Mouse (Mus musculus): Measurements from ENCODE around the gene Qprt.

The Qprt gene

DNA sequence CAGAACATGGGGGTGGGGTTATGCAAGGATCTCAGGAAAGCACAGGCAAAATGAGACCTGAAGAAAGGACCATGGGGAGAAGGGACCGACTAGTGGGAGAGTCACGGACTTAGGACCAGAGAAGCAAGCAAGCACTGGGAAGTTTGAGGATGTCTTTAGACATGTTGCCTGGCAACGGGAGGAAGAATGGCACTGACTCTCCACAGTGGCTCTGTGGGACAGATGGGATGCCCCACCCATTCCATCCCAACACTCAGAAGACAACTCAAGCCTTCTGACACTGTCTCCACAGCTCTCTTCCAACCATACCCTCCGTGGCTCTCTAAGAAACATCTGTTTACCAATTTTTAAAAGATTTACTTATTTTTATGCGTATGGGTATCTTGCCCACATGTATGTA, 11.1 kb upstream of the Qprt start:
- no peak for DNase-seq (ENCODE audit: low spot score)

DNA sequence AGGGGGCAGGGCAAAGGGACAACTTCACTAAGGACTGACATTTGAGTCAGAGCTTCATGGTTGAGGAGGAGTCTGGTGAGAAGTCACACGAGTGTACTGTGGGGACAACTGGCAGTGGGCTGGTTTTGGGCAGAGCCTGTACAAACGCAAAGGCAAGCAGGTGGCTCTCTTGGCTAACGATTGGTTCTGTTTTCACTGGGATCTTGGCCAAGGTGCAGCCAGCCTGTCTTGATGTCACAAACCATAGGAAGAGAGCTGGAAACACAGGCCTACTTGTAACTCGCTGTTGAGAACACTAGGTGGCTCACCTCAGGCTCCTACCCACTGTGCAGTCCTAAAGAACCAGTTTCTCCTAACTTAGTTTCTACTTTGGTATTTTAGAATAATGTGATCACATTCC, 7.6 kb upstream of the Qprt start:
- DNase-seq (ENCODE audit: low spot score) = peak; percentile 72

DNA sequence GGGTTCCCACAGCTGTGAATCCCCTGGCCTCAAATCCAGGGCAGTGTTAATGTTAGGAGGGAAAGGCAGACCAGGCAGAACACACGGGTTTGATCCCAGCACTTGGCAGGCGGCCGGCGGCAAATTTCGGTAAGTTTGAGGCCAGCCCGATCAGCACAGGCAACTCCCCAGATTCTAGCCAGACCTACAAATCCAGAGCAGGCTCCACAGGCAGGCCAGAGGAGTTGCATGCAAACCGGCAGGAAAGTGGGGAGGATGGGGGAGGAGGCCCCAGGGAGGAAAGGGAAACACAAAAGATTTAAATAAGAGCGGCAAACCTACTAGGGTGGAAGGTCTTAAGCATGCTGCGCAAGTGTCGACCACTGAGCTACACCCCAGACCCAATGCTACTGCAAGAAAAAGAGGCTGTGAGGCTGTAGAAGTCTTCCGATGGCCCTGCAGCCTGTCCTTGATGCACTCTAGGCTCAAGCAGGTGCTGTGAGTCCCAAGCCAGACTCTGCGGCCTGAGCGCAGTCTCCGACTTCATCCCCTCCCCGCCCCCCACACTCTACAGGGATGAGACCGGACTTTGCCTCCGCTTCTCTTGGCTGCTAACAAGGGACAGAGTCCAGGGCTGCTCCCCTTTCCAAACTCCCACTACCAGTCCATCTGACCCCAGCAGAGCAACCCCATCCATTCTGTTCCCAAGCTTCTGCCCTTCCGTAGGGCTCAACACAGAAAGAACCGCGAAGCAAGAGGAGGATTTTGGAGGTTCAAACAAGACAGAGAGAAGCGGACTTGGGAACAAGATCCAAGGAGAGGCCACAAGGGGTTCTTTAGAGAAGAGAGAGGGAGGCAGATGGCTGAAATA, 740 bp downstream of the Qprt start:
- no peak for DNase-seq (ENCODE audit: low spot score)

DNA sequence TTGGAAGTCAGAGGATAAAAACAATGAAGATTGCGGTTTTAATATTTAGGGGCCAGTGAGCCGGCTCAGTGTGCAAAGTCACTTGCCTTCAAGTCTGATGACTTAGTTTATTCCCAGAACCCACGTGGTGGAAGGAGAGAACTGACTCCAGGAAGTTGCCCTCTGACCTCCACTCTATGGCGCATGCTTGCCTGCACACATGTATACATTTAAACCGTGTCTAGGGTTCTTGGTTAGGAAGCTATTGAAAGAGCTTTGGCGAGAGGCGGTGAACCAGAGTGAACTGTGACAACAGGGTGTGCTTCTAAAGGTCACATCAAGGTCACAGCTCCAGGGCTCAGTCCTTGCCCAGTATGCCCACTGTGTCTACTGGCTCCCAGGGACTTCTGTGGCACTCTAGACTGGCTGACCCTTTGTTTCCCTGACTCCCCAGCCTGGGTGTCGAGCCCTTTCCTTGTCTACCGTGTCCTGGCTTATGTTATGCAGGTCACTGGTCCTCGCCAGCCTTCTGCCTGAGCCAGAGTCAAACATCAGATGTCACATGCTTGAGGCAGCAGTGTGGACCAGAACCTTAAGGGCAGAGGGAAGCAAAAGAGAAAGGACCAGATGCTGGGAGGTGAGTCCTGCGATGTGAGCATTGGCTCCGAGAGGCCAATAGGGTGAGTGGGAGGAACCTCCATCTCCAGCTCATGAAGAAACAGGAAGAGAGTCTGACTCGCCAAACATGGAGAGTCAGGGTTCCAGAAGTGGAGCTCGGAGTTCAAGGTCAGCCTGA, 3.2 kb downstream of the Qprt start:
- DNase-seq (ENCODE audit: low spot score) = no peak

DNA sequence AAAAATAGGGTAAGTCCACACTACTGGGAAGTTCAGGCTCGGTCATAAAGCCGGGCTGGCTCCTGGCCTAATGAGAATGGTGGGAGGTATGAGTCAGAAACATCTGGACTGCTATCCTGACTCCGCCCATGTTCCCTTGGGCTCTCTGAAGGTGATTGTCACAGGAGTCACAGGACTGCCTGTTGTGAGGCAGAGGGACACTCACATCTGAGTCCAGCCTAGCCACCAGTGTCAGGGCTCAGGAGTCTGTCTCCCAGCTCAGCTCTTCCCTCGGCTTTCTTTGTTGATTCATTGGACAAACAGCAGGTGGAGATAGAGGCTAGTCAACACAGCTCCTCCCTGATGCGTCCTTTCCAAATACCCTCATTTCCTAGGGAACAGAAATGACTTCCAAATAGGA, 4.1 kb downstream of the Qprt start:
- DNase-seq (ENCODE audit: low spot score) = no peak

DNA sequence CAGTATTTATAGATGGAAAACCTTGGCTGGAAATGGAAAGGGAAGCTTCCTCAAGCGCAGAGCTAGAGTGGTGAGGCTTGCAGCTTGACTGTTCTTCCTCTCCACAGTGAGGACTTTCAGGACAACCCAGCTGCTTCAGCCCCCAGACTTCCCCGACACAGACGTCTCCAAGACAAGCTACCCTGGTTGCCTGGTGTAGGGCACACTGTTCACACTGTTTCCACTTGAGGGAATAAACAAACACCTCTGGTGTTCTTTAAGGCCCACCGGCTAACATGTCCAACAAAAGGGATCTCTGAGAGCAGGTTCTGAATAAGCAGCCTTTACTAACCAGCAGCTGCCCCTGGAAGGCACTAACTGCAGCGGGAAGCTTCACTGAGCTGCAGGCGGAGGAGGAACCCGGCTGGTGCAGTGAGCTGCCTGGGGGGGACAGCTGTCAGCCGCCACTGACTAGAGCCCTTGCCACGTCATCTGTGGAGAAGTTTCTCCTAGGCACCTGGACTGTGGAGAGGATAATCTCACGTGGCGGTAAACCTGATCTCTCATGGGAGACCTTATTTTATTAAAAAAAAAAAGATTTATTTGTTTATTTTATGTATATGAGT, 5.6 kb downstream of the Qprt start:
- no peak for DNase-seq (ENCODE audit: low spot score)

DNA sequence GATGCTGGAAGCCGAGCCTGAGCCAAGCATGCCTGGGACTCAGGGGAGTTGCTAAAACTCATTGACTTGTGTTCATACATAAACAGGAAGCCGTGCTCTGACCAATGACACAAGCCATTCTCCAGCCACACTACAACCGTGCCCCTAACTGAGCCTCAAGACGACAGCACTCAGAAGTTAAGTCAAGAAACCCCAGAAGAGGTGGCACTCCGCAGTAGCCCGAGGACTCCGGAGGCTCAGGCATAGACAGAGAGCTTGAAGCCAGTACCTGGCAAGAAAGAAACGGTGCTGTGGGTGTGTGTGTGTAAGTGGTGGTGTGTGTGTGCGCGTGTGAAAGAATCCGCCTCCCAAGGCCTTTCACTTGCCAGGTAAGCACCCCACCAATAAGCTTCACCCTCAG, 7.1 kb downstream of the Qprt start:
- no peak for DNase-seq (ENCODE audit: low spot score)

DNA sequence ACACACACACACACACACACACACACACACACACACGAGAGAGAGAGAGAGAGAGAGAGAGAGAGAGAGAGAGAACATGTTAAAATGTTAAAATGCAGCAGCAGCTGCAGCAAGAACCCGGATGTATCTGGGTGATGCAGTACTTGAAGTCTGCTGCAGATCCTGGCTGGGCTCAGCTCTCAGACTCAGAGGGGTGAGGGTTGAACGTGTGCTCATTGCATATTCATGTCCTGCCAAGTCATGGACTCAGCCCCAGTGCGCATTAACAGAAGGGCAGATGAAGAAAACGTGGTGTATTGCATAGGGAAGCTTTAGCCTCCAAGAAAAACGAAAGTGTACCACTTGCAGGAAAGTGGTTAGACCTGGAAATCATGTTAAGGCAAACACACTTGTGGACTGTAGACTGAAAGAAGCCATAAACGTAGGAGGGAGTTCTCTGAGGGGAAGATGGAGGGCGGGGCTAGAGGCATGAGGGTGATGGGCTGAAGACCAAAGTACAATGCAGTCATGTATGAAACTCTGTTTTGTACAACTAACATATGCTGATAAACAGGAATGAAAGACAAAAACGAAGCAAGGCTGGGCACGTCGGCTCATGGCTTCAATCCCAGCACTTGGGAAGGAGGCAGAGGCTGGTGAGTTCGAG, 8.3 kb downstream of the Qprt start:
- no peak for DNase-seq (ENCODE audit: low spot score)

DNA sequence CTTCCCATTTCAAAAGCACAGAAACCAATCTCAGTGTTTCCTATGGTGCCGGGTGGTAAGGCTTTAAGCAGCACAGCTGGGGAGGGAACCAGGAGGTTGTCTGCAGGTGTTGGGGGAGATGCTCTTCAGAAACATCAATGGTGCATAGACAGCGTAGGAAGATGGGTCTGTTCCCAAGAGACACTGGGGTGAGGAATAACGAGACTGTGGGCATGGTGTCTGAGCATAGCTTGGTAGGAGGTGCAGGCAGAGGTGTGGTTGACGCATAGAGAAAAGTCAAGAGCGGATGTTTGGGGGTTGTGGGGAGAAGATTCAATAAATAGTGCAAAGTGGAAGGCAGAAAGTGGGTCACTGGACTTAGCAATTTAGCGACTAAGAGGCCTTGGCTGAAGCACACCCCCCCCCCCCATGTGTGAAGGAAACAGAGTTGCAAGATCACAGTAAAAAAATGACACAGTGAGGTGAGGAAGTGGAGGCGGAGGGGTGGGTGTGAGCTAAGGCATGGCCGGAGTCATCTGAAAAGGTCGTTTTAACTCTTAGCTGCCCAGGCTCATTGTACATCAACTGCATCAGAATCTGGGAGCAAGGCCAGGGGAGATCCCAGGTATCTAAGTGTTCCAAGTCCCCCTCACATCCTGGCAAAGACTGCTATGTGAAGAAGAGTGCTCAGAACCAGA, 9.0 kb downstream of the Qprt start:
- no peak for DNase-seq (ENCODE audit: low spot score)

DNA sequence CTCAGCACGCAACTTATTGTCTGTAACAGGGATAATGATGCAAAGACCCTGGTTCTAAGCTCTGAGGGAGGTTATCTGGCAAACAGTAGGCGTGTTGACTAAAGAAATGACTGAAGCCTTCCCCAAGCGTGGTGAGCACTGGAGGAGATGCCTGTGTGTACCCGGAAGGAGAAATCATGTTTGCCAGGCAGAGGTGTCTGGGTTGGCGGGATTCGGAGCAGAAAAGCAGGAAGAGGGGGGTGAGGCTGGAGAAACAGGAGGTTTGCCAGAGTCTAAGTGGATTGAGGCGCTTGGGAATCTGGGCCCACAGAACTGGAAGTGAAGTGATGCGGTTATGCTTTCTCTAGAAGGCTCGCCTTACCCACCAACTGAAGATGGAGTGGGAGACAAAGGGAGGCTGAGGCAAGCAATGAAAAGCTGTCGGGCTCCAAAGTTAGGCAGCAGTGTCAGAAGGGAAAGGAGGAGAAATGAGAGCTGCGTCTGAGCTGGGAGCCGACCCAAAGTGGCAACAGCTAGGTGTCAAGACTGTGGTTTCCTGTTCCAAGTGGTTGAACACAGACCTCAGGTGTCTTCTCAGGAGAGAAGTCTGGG, 9.7 kb downstream of the Qprt start:
- DNase-seq (ENCODE audit: low spot score) = no peak

DNA sequence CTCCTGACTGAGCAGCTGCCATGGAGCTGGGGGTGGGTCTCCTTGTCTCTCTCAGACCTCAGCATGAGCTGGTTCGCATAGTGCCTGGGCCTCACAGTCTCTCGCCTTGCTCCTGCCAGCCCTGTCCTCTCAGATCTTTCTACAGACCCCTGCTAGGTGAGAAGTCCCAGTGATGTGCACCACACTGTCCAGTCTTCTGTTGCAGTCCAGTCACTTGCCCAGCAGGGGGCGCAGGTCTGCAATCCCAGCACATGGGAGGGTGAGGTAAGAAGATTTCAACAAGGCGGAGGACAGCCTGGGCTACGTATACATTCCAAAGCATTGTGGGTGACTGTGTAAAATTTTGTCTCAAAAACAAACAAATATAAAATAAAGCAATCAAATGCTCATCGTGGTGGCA, 10.6 kb downstream of the Qprt start:
- DNase-seq (ENCODE audit: low spot score) = peak; percentile 52

DNA sequence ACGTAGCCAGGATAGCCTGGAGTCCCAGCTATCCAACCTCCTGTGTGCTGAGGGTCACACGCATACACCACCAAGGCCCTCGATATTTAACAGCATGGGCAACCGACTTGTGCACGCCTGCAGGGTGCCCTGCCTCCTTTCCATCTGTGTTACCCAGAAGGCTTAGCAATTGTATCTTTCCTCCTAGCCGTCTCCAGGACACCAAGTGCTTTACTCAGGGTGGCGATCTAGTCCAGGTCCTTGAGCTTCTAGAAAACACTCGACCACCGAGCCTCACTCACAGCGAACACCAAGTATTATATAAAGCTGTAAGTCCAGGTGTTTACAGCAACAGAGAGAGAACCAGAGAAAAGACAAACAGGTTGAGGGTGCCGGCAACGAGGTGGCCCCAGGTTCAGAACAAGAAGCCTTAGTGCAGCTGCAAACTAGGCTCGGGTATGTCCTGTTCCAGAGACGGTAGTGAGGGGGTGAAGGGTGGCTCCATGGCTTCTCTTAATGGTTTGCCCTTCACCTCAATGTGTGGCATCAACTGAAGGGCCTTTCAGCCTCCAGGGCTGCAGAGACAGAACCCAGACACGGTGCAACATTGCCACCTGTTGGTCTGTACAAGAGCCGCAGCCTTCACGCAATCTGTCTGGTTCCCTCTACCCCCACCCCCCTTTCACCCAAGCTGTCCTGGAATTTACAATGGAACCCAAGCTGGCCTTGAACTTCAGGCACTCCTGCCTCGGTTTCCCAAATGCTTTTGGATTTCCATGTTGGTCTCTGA, 11.6 kb downstream of the Qprt start:
- peak; percentile 82 for DNase-seq (ENCODE audit: low spot score)

DNA sequence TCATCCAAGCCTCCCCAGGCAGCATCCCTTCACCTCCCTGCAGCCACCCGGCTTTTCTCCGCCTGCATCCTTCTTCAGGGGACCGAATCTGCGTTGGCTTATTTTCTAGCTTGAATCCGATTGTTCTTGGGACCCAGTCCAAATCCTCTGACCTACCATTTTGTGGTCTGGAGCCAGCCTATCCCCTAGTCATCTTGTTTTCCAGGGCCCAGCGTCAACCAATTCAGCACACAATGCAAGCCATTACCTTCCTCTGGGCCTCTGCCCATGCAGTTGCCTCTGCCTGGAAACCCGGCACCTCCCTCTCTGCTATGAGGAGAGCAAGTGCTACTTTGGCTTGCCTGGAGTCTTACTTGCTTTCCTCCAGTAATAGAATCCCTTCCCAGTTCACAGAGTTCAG, 16.5 kb downstream of the Qprt start:
- DNase-seq (ENCODE audit: low spot score) = no peak

DNA sequence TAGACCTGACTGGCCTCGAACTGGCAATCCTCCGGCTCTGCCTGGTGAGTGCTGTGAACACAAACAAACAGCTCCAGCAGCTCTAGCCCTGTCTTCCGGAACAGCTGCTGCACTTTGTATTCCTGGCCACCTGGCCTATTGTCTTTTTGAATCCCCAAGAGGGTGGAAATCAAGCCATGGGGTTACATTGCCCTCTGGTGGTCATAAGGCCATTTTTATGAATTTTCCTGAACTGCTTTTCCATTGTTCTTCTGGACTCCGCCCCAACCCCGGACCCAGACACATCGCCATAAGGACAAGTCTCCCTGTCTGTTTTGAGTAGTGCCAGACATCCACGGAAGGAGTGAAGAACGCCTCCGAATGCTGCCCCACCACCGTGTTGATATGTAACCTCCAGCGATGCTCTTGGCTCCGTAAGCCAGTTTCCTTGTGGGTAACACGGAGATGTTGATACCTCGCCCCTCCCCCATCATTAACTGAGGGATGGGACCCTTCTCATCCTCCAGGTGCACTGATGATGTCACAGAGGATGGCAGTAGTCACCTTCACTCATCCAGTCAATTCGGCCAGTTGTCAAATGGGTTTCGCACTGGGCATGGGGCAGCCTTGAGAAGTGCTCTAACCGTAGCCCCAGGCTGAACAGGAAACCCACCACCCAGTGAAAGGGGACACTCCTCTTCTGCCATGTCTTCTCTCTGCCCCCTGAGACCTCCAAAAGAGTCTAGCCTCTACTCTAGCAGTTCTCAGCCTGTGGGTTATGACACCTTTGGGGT, 17.3 kb downstream of the Qprt start:
- peak; percentile 89 for DNase-seq (ENCODE audit: low spot score)

DNA sequence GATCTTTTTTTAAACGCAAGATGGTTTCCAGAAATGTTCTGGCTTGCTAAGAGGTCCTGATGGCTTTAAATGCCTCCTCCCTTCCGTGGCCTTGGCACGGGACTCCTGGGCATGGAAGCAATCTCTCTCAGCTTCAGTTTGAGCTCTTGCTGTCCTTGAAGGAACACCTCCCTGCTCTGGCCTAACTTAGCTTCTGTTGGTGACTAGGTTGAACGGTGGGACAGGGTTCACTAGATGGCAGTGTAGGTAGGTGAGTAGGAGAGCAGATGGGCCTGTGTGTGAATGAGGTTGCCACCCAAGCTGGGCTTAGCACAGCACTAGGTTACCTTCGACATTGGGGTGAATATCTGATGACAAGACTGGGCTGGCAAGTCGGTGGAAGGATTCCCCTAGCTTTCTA, 18.1 kb downstream of the Qprt start:
- no peak for DNase-seq (ENCODE audit: low spot score)

DNA sequence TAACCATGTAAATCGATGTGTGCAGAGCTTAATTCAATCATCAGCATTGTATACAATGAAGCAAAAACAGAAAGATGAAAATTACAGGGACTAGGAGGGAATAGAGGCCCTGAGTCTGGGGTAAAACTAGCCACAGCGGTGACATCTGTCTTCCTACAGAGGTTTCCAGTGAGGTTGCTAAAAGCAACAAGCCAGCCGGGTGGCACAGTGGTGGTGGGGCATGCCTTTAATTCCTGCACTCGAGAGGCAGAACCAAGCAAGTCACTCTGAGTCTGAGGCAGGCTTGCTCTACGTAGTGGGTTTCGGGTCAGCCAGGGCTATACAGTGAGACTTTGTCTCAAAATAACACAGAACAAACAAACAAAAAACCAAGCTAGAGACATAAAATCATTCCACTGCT, 19.9 kb downstream of the Qprt start:
- DNase-seq (ENCODE audit: low spot score) = no peak

DNA sequence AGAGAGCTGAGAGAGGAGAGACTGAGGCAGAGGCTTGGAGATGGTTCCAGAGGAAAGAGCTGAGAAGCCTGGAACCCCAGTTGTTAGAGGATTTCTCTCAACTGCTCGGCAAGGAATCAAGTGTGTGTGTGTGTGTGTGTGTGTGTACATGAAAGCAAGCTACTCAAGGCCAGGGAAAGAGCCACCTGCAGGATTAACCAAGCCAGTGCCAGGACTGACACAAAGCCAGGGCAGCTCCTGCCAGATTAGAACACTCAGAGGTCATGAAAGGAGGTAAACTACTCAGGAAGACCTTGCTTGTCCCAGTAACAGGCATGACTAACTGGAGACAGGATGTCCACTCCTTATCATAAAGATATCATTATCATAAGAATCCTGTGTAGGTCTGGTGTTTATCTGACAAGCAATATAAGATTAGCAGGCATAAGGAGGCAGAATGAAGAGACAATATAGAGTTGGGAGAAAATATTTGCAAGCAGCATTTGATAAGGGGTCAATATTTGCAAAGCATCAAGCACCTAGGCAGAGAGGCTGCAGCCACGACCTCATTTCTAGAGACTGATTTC, 20.5 kb downstream of the Qprt start:
- no peak for DNase-seq (ENCODE audit: low spot score)

DNA sequence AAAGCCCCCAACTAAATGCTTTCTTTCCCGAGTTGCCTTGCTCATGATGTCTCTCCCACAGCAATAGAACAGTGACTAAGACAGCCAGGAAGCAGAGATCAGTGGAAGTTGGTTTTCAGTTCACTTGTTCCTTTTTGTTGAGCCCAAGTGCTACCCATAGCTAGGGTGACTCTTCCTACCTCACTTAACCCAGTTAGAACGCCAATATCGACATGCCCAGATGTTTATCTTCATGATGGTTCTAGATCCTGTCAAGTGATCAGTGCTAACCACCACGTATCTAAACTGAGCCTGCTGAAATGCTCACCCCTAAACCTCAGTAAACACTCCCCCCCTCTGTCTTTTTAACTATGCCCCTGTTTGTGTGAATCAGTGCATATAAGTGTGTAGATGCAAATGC, 22.5 kb downstream of the Qprt start:
- DNase-seq (ENCODE audit: low spot score) = no peak

DNA sequence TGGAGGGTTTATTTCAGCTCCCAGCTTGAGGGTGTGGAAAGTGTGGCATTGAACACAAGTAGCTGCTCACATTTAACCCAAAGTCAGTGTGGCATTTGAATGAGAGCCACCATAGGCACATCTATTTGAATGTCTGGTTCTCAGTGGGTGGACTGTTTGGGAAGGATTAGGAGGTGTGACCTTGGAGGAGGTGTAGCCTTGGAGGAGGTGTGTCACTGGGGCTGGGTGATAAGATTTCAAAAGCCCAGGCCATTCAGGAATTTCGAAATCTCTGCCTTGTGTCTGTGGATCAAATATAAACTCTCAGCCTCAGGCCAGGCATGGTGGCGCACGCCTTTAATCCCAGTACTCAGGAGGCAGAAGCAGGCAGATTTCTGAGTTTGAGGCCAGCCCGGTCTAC, 23.1 kb downstream of the Qprt start:
- DNase-seq (ENCODE audit: low spot score) = no peak

DNA sequence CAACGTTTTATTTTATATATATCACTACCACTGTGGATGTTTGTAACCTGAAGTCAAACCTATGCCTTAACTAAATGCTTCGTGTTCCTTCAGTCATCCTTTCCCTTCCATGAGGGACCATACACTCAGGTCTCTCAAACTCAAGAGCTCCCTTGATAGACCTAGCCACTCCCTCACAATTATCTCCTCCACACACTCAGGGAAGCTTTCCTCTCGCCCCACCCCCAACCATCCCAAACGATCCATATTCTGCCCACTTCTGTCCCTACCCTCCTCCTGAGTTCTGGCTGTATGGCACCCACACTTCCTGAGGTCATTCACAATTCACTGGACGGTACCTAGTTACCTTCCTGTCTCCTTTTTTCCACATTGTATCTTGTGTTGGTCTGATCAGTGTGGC, 23.5 kb downstream of the Qprt start:
- no peak for DNase-seq (ENCODE audit: low spot score)

All from layer of hippocampus, adult 11-12 months (tissue).